Mouse (Mus musculus): ENCODE measurements at regions not wholly inside any gene's neighbourhood (a gene's known extent, or its start where the extent isn't known, plus 50 kb on each side); places are given as distances from the start of the nearest gene placed in this dataset.

DNA sequence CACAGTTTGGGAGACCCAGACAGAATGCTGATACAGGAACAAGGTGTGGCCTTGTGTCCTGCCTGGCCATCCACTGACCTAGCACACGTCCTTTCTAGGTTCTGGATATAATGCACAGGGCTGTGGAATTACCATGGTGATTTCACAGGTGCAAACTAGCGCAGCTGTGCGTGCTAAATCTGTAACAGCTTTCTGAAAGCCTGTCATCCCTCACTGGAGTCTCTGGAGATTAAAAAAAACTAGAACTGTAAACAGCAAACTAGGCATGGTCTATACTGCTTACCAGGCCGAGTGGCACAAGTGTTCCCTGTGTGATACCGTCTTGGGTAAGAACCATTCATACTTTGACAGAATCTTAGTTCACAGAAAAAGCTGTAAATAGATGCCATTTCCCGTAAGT is 69.9 kb upstream of the Tmtc1 start:
- TF ChIP-seq CTCF (IDR thresholded peaks at IDR 0.05; ENCODE audit: low read depth, low read length) (no peak), POLR2A (IDR thresholded peaks at IDR 0.05; ENCODE audit: borderline replicate concordance, low read depth, low read length) (no peak)
